Mouse (Mus musculus): ENCODE data around the gene Ambp. TPM values are rescaled to one million over a fixed set of nuclear protein-coding genes. Genes with fewer than 3 reads are reported as not detected.

Ambp gene
- polyA plus RNA-seq, 1 experiment from 2014 or later, result 0.69 TPM

- no peak overlapping the region for H3K4me2 ChIP-seq (ENCODE audit: low read depth, severe bottlenecking)
- 48% methylated on average over 4 of the region's 4 CpGs for WGBS
- no peak overlapping the region for H3K27ac ChIP-seq (replicated peaks; ENCODE audit: low read depth, low read length)
- DNase-seq (ENCODE audit: low spot score) (no peak), ATAC-seq (ENCODE audit: insufficient number of reproducible peaks, low FRiP score, low TSS enrichment, low read depth) (no peak)
- H3K4me3 ChIP-seq (ENCODE audit: low read depth, low read length), result no peak overlapping the region
- no peaks in the 10 kb centered on the region for H3K9me3 ChIP-seq (ENCODE audit: control insufficient read depth, low read length)
- H3K9ac ChIP-seq (ENCODE audit: low read length), result no peak overlapping the region
- H3K27me3 ChIP-seq (ENCODE audit: control insufficient read depth, insufficient read depth, low read length), result no peaks in the 10 kb centered on the region
- H3K4me1 ChIP-seq (ENCODE audit: control insufficient read depth, insufficient read depth, low read length), result no peaks in the 10 kb centered on the region
- no peaks in the 10 kb centered on the region for H3K36me3 ChIP-seq (ENCODE audit: control insufficient read depth, insufficient read depth, low read length)
Observed at GRCm38 (mm10) chr4:63154028-63154427, 571 bp downstream of the Ambp start.

GRCm38 (mm10) chr4:63151127-63151526, 3.5 kb downstream of the Ambp start:
- no peaks in the 10 kb centered on the region for H3K36me3 ChIP-seq (ENCODE audit: control insufficient read depth, insufficient read depth, low read length)
- no peaks in the 10 kb centered on the region for H3K9me3 ChIP-seq (ENCODE audit: control insufficient read depth, low read length)
- no peaks in the 10 kb centered on the region for H3K4me1 ChIP-seq (ENCODE audit: control insufficient read depth, insufficient read depth, low read length)
- no peak overlapping the region for H3K4me2 ChIP-seq (ENCODE audit: low read depth, severe bottlenecking)
- no peak for DNase-seq (ENCODE audit: low spot score)
- 94% methylated on average over 6 of the region's 6 CpGs for WGBS
- H3K27me3 ChIP-seq (ENCODE audit: control insufficient read depth, insufficient read depth, low read length), result no peaks in the 10 kb centered on the region
- ATAC-seq (ENCODE audit: insufficient number of reproducible peaks, low FRiP score, low TSS enrichment, low read depth), result no peak
- H3K27ac ChIP-seq (replicated peaks; ENCODE audit: low read depth, low read length), result no peak overlapping the region
- no peak overlapping the region for H3K4me3 ChIP-seq (ENCODE audit: low read depth, low read length)
- no peak overlapping the region for H3K9ac ChIP-seq (ENCODE audit: low read length)

GRCm38 (mm10) chr4:63147268-63147667, 7.3 kb downstream of the Ambp start:
- 91% methylated on average over 6 of the region's 6 CpGs for WGBS
- ATAC-seq (ENCODE audit: insufficient number of reproducible peaks, low FRiP score, low TSS enrichment, low read depth), result no peak

GRCm38 (mm10) chr4:63129891-63130624, 24.5 kb downstream of the Ambp start:
- Histone ChIP-seq H3K27ac (replicated peaks; ENCODE audit: low read depth, low read length) (no peak overlapping the region), H3K9me3 (ENCODE audit: control insufficient read depth, low read length) (no peaks in the 10 kb centered on the region), H3K36me3 (ENCODE audit: control insufficient read depth, insufficient read depth, low read length) (peaks cover 14% of the 10 kb centered on the region; the same call in 1 of the 2 replicates), H3K4me1 (ENCODE audit: control insufficient read depth, insufficient read depth, low read length) (no peaks in the 10 kb centered on the region), H3K9ac (ENCODE audit: low read length) (no peak overlapping the region), H3K4me2 (ENCODE audit: low read depth, severe bottlenecking) (no peak overlapping the region), H3K4me3 (ENCODE audit: low read depth, low read length) (no peak overlapping the region), H3K27me3 (ENCODE audit: control insufficient read depth, insufficient read depth, low read length) (no peaks in the 10 kb centered on the region)
- 90% methylated on average over 5 of the region's 5 CpGs for WGBS
- 0 out of 2 replicates have a peak, but pooled peaks have one; percentile 39 for ATAC-seq (ENCODE audit: insufficient number of reproducible peaks, low FRiP score, low TSS enrichment, low read depth)
- DNase-seq (ENCODE audit: low spot score), result no peak

More at GRCm38 (mm10) chr4:63147268-63147667, 7.3 kb downstream of the Ambp start:
- H3K4me1 ChIP-seq (ENCODE audit: control insufficient read depth, insufficient read depth, low read length), result no peaks in the 10 kb centered on the region
- H3K27me3 ChIP-seq (ENCODE audit: control insufficient read depth, insufficient read depth, low read length), result no peaks in the 10 kb centered on the region
- H3K9ac ChIP-seq (ENCODE audit: low read length), result no peak overlapping the region
- no peak overlapping the region for H3K27ac ChIP-seq (replicated peaks; ENCODE audit: low read depth, low read length)
- H3K4me3 ChIP-seq (ENCODE audit: low read depth, low read length), result no peak overlapping the region
- H3K9me3 ChIP-seq (ENCODE audit: control insufficient read depth, low read length), result no peaks in the 10 kb centered on the region
- DNase-seq (ENCODE audit: low spot score), result no peak
- H3K36me3 ChIP-seq (ENCODE audit: control insufficient read depth, insufficient read depth, low read length), result no peaks in the 10 kb centered on the region
- no peak overlapping the region for H3K4me2 ChIP-seq (ENCODE audit: low read depth, severe bottlenecking)

- Histone ChIP-seq H3K36me3 (ENCODE audit: control insufficient read depth, insufficient read depth, low read length) (peaks cover 22% of the 10 kb centered on the region), H3K4me1 (ENCODE audit: control insufficient read depth, insufficient read depth, low read length) (no peaks in the 10 kb centered on the region), H3K9me3 (ENCODE audit: control insufficient read depth, low read length) (peaks cover 2% of the 10 kb centered on the region; the same call in 1 of the 2 replicates), H3K9ac (ENCODE audit: low read length) (no peak overlapping the region), H3K4me2 (ENCODE audit: low read depth, severe bottlenecking) (no peak overlapping the region), H3K27ac (replicated peaks; ENCODE audit: low read depth, low read length) (no peak overlapping the region), H3K27me3 (ENCODE audit: control insufficient read depth, insufficient read depth, low read length) (no peaks in the 10 kb centered on the region), H3K4me3 (ENCODE audit: low read depth, low read length) (no peak overlapping the region)
- WGBS, result 89% methylated on average over 8 of the region's 8 CpGs
- ATAC-seq (ENCODE audit: insufficient number of reproducible peaks, low FRiP score, low TSS enrichment, low read depth) (no peak; the same call in 1 of the 2 replicates), DNase-seq (ENCODE audit: low spot score) (no peak)
Observed at GRCm38 (mm10) chr4:63124861-63125466, 29.6 kb downstream of the Ambp start.

GRCm38 (mm10) chr4:63118639-63119437, 35.8 kb downstream of the Ambp start:
- no peaks in the 10 kb centered on the region for H3K4me1 ChIP-seq (ENCODE audit: control insufficient read depth, insufficient read depth, low read length)
- WGBS, result 86% methylated on average over 5 of the region's 5 CpGs
- H3K4me2 ChIP-seq (ENCODE audit: low read depth, severe bottlenecking), result no peak overlapping the region
- ATAC-seq (ENCODE audit: insufficient number of reproducible peaks, low FRiP score, low TSS enrichment, low read depth) (peak; percentile 77), DNase-seq (ENCODE audit: low spot score) (peak; percentile 88)
- peaks cover 2% of the 10 kb centered on the region; the same call in 1 of the 2 replicates for H3K9me3 ChIP-seq (ENCODE audit: control insufficient read depth, low read length)
- no peaks in the 10 kb centered on the region; the same call in 1 of the 2 replicates for H3K27me3 ChIP-seq (ENCODE audit: control insufficient read depth, insufficient read depth, low read length)
- no peak overlapping the region for H3K9ac ChIP-seq (ENCODE audit: low read length)
- no peak overlapping the region for H3K27ac ChIP-seq (replicated peaks; ENCODE audit: low read depth, low read length)
- no peak overlapping the region for H3K4me3 ChIP-seq (ENCODE audit: low read depth, low read length)
- peaks cover 20% of the 10 kb centered on the region for H3K36me3 ChIP-seq (ENCODE audit: control insufficient read depth, insufficient read depth, low read length)

GRCm38 (mm10) chr4:63105651-63106050, 48.9 kb downstream of the Ambp start:
- no peaks in the 10 kb centered on the region for H3K4me1 ChIP-seq (ENCODE audit: control insufficient read depth, insufficient read depth, low read length)
- ATAC-seq (ENCODE audit: insufficient number of reproducible peaks, low FRiP score, low TSS enrichment, low read depth), result no peak

GRCm38 (mm10) chr4:63102025-63102424, 52.6 kb downstream of the Ambp start:
- 89% methylated on average over 4 of the region's 4 CpGs for WGBS
- DNase-seq (ENCODE audit: low spot score), result no peak
- no peak overlapping the region for H3K4me3 ChIP-seq (ENCODE audit: low read depth, low read length)
- H3K9me3 ChIP-seq (ENCODE audit: control insufficient read depth, low read length), result no peaks in the 10 kb centered on the region
- H3K27ac ChIP-seq (replicated peaks; ENCODE audit: low read depth, low read length), result no peak overlapping the region
- H3K27me3 ChIP-seq (ENCODE audit: control insufficient read depth, insufficient read depth, low read length), result no peaks in the 10 kb centered on the region
- H3K4me1 ChIP-seq (ENCODE audit: control insufficient read depth, insufficient read depth, low read length), result no peaks in the 10 kb centered on the region
- no peak overlapping the region for H3K9ac ChIP-seq (ENCODE audit: low read length)
- H3K4me2 ChIP-seq (ENCODE audit: low read depth, severe bottlenecking), result no peak overlapping the region
- no peak for ATAC-seq (ENCODE audit: insufficient number of reproducible peaks, low FRiP score, low TSS enrichment, low read depth)
- H3K36me3 ChIP-seq (ENCODE audit: control insufficient read depth, insufficient read depth, low read length), result peaks cover 4% of the 10 kb centered on the region; the same call in 1 of the 2 replicates

More at GRCm38 (mm10) chr4:63105651-63106050, 48.9 kb downstream of the Ambp start:
- H3K27ac ChIP-seq (replicated peaks; ENCODE audit: low read depth, low read length), result no peak overlapping the region
- H3K4me2 ChIP-seq (ENCODE audit: low read depth, severe bottlenecking), result no peak overlapping the region
- H3K9me3 ChIP-seq (ENCODE audit: control insufficient read depth, low read length), result no peaks in the 10 kb centered on the region
- peaks cover 2% of the 10 kb centered on the region; the same call in 1 of the 2 replicates for H3K36me3 ChIP-seq (ENCODE audit: control insufficient read depth, insufficient read depth, low read length)
- DNase-seq (ENCODE audit: low spot score), result no peak
- no peak overlapping the region for H3K4me3 ChIP-seq (ENCODE audit: low read depth, low read length)
- no peaks in the 10 kb centered on the region for H3K27me3 ChIP-seq (ENCODE audit: control insufficient read depth, insufficient read depth, low read length)
- H3K9ac ChIP-seq (ENCODE audit: low read length), result no peak overlapping the region
- whole genome bisulfite sequencing, result 96% methylated on average over 8 of the region's 8 CpGs
